Mouse (Mus musculus) neural tube, embryonic 14.5 days (tissue): ENCODE measurements around the gene Ramac. TPM values are rescaled to one million over a fixed set of nuclear protein-coding genes. Genes with fewer than 3 reads are reported as not detected.

Source experiments
- ATAC-seq: fragments of 200-750 bp; cut with Nextera tagmentation; 2 replicates; pipeline ENCODE4 v1.8.0; 2017; ENCODE audit warnings: low read depth, mild to moderate bottlenecking, moderate TSS enrichment, moderate library complexity
- H3K27ac ChIP-seq: fragments of 300-500 bp; sonication (generic); 2 replicates; pipeline ENCODE4 v1.5.1; 2014; ENCODE audit warnings: low read depth, mild to moderate bottlenecking, control low read depth, low read length, moderate library complexity, mixed read lengths
- H3K27me3 ChIP-seq: fragments of 300-500 bp; sonication (generic); 2 replicates; pipeline ENCODE4 v1.6.1; 2014; ENCODE audit warnings: low read length; ENCODE audit not compliant: control insufficient read depth, insufficient read depth
- H3K36me3 ChIP-seq: fragments of 300-500 bp; sonication (generic); 2 replicates; pipeline ENCODE4 v1.6.1; 2014; ENCODE audit warnings: low read length, mixed read lengths; ENCODE audit not compliant: control insufficient read depth, insufficient read depth
- H3K4me1 ChIP-seq: fragments of 300-500 bp; sonication (generic); 2 replicates; pipeline ENCODE4 v1.6.1; 2014; ENCODE audit warnings: low read length; ENCODE audit not compliant: control insufficient read depth, insufficient read depth
- H3K4me2 ChIP-seq: fragments of 300-500 bp; sonication (generic); 2 replicates; pipeline ENCODE4 v1.6.1; 2014; ENCODE audit warnings: mild to moderate bottlenecking, low read depth, low read length, control low read depth
- H3K4me3 ChIP-seq: fragments of 300-500 bp; sonication (generic); 2 replicates; pipeline ENCODE4 v1.5.1; 2014; ENCODE audit warnings: low read depth, low read length, control low read depth, mixed read lengths
- H3K9ac ChIP-seq: fragments of 300-500 bp; sonication (generic); replicated peaks from 2 replicates; pipeline ENCODE4 v1.6.1; 2014; ENCODE audit warnings: low read depth, mild to moderate bottlenecking, control low read depth, low read length, mixed read lengths
- H3K9me3 ChIP-seq: fragments of 300-500 bp; sonication (generic); 2 replicates; pipeline ENCODE4 v1.6.1; 2016; ENCODE audit warnings: low read length; ENCODE audit not compliant: control insufficient read depth
- WGBS: fragments of 180-500 bp; shearing (Covaris S2); extraction: QIAGEN DNeasy Blood & Tissue Kit; methylation state at CpG from one replicate; pipeline ENCODE4 v1.1.7; 2014; 5-methylcytosine and 5-hydroxymethylcytosine counted together
- polyA plus RNA-seq: library from polyadenylated mRNA; unstranded; fragments of >200 nt; fragmentation: Nextera tagmentation; extraction: Ambion mirVana; gene quantifications from 2 replicates; pipeline ENCODE4 v1.2.1, GENCODE M21; 2014

Gene Ramac
- polyA plus RNA-seq, 1 experiment from 2014 or later: 123 TPM

DNA sequence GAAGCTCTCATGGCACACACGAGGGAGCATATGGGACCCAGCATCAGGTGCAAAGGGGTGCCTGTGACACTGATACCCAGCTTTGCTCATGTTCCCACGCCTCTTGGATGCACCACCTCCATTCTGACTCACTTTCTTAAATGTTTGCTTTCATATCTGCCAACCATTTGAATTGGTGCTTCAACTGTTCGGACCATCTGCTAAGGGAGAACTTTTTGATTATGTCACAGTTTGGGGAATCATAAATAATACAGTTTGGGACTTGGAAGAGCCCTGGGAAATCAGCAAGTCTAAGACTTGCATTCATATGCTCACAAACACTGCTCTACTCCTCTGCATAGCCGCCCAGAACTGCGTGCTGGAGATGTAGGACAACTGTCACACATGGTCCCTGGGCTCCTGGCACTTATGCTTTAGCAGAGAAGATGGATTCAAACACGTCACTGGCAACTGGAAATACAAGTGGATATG is 31.5 kb upstream of the Ramac start:
- Histone ChIP-seq H3K4me1 (no peaks in the 10 kb centered on the region), H3K36me3 (no peaks in the 10 kb centered on the region), H3K27ac (no peak overlapping the region), H3K27me3 (no peaks in the 10 kb centered on the region), H3K4me2 (no peak overlapping the region), H3K9ac (no peak overlapping the region), H3K4me3 (no peak overlapping the region), H3K9me3 (no peaks in the 10 kb centered on the region)
- ATAC-seq: no peak
- 82% methylated on average over 6 of the region's 6 CpGs for WGBS

DNA sequence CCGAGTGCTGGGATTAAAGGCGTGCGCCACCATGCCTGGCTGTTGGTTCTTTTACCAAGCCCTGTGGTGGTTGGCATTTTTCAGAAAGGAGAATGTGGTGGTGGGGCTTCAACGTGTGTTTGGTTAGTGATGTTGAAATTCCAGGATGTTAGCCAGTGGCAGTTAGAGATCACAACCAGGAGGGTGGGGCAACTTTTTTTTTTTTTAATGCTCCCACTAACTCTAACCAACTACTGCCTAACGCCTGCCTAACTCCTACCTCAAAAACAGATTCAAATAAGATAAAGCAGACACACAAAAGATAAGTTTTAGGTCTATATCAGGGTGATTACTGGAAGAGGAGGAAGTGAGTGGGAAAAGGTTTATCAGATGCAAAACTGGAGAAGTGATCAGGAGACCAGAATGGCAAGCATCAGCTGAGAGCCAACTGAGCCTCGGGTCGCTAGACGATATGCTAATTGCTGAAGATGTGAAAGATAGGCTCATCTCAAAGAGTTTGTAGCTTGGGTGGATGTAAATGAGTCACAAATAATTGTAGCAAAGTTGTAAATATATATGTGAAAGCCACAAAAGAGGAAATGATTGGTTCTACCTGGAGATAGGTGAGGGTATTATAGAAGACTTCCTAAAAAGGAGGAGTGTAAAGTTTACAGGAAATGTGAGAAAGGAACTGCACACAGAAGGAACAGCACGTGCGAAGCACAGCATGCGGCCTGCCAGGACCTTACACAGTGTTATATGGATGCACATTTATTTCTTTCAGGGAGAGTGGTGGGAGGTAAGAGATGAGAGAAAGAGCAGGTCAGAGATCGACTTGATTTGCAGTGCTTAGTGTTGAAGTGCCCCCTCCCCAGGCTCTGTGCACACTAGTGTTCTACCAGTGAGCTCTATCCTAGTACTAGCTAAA is 30.3 kb upstream of the Ramac start:
- no peak overlapping the region for H3K9ac ChIP-seq
- WGBS: 87% methylated on average over 12 of the region's 12 CpGs
- H3K9me3 ChIP-seq: no peaks in the 10 kb centered on the region
- H3K4me1 ChIP-seq: no peaks in the 10 kb centered on the region
- H3K27ac ChIP-seq: no peak overlapping the region
- no peak overlapping the region for H3K4me2 ChIP-seq
- H3K27me3 ChIP-seq: no peaks in the 10 kb centered on the region
- no peaks in the 10 kb centered on the region for H3K36me3 ChIP-seq
- H3K4me3 ChIP-seq: no peak overlapping the region
- no peak for ATAC-seq

DNA sequence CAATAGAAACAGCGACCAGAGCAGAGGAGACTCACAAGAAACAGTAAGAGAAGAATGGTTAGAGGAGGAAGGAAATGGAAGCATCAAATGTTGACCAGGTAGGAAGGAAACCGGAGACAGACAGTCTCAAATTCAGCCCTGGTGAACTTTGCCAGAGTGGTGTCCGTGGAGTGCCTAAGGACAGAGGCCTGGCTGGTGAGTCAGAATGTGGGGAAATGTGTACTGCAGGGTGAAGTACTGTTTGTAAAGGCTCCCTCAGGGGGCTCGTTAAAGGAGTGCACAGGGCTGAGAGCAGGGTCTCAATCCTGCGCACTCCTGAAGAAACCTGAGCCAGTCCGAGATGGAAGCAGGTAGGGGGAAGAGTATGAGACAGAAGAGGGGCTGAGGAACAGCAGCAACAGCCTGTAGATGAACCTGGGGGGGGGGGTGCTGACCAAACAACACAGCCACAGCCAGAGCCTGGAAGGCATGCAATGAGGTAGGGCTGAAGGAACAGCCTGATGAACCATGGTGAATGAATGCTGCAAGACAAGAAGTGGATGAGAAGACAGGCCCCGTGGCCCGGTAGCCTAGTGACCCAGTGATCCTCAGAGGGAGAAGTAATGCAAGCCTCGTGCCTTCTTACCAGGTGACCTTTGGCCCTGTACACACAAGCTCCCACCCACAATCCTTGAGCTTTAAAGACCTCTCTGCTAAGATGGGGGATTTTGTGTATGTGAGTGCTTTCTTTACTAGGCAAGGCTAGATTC is 27.3 kb upstream of the Ramac start:
- no peak overlapping the region for H3K4me3 ChIP-seq
- WGBS: 75% methylated on average over 9 of the region's 9 CpGs
- no peaks in the 10 kb centered on the region for H3K27me3 ChIP-seq
- no peaks in the 10 kb centered on the region for H3K36me3 ChIP-seq
- ATAC-seq: no peak
- no peaks in the 10 kb centered on the region for H3K9me3 ChIP-seq
- no peak overlapping the region for H3K27ac ChIP-seq
- H3K4me1 ChIP-seq: no peaks in the 10 kb centered on the region
- H3K4me2 ChIP-seq: no peak overlapping the region
- no peak overlapping the region for H3K9ac ChIP-seq

DNA sequence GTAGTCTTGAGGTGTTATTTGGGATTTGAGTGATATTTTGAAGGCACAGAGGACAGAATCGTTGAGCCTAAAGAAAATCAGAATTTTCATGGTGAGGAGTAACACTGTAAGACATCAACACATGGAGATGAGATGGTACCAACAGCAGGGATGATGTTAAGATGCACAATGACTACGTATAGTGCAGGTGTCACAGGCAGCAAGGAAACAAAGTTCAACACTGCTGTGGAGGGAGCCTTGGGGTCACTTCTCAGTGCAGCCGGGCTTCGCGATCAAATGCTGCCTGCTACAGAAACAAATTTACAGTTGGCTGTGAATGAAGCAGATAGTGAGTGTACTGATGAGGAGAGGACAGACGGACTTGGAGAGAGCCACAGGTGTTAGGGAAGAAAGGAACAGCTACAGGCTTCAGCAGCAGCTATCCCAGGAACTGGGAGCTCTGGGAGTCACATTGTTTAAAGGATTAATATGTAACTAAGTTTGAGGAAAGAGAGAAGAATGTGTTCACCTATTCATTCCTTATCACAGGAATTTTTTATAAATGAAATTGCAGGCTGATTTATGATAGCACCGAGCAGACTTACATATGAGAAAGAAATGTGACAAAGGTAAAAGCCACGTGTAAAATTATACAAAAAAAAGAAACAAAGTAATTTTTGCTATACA is 23.9 kb upstream of the Ramac start:
- Histone ChIP-seq H3K27me3 (no peaks in the 10 kb centered on the region), H3K4me2 (no peak overlapping the region), H3K4me3 (no peak overlapping the region), H3K36me3 (no peaks in the 10 kb centered on the region), H3K27ac (no peak overlapping the region), H3K4me1 (no peaks in the 10 kb centered on the region), H3K9me3 (no peaks in the 10 kb centered on the region), H3K9ac (no peak overlapping the region)
- no peak for ATAC-seq
- 79% methylated on average over 8 of the region's 8 CpGs for WGBS

DNA sequence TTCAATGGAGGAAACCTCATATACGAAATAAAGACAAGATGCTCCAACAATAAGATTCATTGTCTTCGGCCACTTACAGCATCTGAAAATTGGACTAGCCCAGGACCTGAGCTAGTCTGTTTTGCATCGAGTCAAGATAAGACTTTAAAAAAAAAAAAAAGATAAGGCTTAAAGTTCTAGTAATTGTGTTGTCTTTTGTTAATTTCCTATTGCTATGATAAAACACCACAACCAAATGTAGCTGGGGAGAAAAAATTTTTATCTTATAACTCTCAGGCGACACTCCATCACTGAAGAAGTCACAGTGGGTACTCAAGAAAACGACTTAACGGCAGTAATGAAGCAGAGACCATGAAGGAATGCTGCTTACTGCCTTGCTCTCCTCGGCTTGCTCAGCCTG is 22.7 kb upstream of the Ramac start:
- H3K4me3 ChIP-seq: no peak overlapping the region
- no peaks in the 10 kb centered on the region for H3K36me3 ChIP-seq
- no peak overlapping the region for H3K4me2 ChIP-seq
- 93% methylated on average over 7 of the region's 7 CpGs for WGBS
- H3K4me1 ChIP-seq: no peaks in the 10 kb centered on the region
- H3K9me3 ChIP-seq: no peaks in the 10 kb centered on the region
- no peak overlapping the region for H3K27ac ChIP-seq
- H3K9ac ChIP-seq: no peak overlapping the region
- no peak for ATAC-seq
- no peaks in the 10 kb centered on the region for H3K27me3 ChIP-seq

DNA sequence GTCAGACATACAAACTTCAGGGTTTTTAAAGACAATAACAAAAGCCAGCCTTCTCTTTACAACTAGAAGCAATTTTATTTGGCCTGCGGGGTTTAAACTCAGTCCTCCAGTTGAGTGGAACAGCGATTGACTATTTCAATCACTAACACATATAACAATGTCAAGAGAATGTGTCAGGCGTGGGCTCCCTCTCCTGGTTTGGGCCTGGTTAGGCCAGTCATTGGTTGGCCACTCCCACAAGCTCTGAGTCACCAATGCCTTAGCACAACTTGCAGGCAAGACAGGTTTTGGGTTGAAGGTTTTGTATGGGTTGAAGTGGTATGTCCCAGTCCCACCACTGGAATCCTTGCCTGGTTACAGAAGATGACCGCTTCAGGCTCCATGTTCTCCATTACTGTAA is 18.6 kb upstream of the Ramac start:
- no peak overlapping the region for H3K4me3 ChIP-seq
- no peaks in the 10 kb centered on the region for H3K36me3 ChIP-seq
- H3K4me2 ChIP-seq: no peak overlapping the region
- H3K27me3 ChIP-seq: no peaks in the 10 kb centered on the region
- H3K9ac ChIP-seq: no peak overlapping the region
- WGBS: 66% methylated on average over 4 of the region's 4 CpGs
- H3K27ac ChIP-seq: no peak overlapping the region
- no peaks in the 10 kb centered on the region for H3K4me1 ChIP-seq
- no peak for ATAC-seq
- no peaks in the 10 kb centered on the region for H3K9me3 ChIP-seq

DNA sequence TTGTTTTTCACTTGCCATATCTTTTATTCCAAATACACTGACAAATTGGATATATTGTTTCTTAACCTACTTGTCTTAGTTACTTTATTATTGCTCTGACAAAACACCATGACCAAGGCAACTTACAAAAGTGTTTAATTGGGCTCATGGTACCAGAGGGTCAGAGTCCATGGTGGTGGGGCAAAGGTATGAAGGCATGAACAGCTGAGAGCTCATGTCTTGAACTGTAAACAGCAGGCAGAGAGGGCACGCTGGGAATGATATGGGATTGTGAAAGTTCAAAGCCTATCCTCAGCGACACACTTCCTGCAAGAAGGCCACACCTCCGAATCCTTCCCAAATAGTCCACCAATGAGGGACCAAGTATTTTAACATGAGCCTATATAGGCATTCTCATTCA is 14.8 kb upstream of the Ramac start:
- H3K4me2 ChIP-seq: no peak overlapping the region
- ATAC-seq: no peak
- H3K9me3 ChIP-seq: no peaks in the 10 kb centered on the region
- 83% methylated on average over 3 of the region's 3 CpGs for WGBS
- no peak overlapping the region for H3K9ac ChIP-seq
- no peaks in the 10 kb centered on the region for H3K27me3 ChIP-seq
- H3K4me3 ChIP-seq: no peak overlapping the region
- no peaks in the 10 kb centered on the region for H3K4me1 ChIP-seq
- H3K36me3 ChIP-seq: no peaks in the 10 kb centered on the region
- H3K27ac ChIP-seq: no peak overlapping the region

DNA sequence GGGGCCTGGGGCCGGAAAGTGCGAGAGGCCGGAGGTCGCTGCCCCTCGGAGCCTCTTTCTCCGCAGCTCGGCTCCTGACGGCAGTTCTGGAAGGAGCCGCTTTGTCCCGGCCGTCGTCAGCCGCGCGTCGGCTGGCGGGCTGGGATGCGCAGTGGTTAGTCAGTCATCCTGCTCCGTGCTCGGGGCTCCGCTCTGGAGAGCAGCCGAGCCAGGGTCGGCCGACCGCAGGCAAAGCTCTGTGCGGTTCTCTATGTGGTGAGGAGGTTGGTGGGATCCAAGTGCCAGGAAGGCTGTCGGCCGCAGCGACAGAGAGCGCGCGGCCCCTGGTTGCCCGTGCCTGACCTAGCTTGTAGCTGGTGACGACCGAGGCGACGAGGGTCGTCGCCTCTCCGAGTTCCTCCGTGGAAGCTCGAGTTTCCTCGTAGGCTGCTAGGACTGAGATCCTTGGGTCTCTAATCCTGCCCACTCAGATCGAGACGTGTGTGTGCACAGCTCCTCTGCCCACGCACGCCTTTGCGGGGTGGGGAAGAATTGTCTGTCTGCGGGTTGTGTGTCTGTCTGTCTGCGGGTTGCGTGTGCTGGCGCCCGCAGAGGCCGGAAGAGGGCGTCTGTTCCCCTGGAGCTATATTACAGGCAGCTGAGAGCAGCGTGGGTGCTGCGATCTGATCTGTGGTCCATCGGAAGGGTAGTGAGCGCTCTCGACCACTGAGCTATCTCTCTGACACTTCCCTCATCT is 553 bp downstream of the Ramac start:
- Histone ChIP-seq H3K4me3 (peak overlapping the region; percentile 95), H3K27me3 (no peaks in the 10 kb centered on the region), H3K4me2 (peak overlapping the region; percentile 93), H3K27ac (peak overlapping the region; percentile 82), H3K9me3 (no peaks in the 10 kb centered on the region), H3K4me1 (peaks cover 10% of the 10 kb centered on the region; the same call in 1 of the 2 replicates), H3K36me3 (no peaks in the 10 kb centered on the region), H3K9ac (peak overlapping the region; percentile 87)
- 3% methylated on average over 60 of the region's 60 CpGs for WGBS
- ATAC-seq: peak; percentile 67
